Mouse (Mus musculus): ENCODE data around the gene Tmem87b. TPM values are rescaled to one million over a fixed set of nuclear protein-coding genes. Genes with fewer than 3 reads are reported as not detected.
A peak's percentile ranks its signal among the peaks of the same experiment; 100 is the strongest.

Gene Tmem87b
- total and polyA plus RNA-seq, 3 experiments: 1.4 to 20.3 (median 13.7) TPM

- peaks cover 23% of the 10 kb centered on the region for H3K4me1 ChIP-seq (ENCODE audit: insufficient read depth, low read depth, low read length)
- no peak for TF ChIP-seq TAL1 (conservative IDR thresholded peaks at IDR 0.05; ENCODE audit: low read depth, low read length)
- no peak for TF ChIP-seq GATA2 (IDR thresholded peaks at IDR 0.05; ENCODE audit: borderline replicate concordance, low read depth, low read length)
- TF ChIP-seq CTCF (IDR thresholded peaks at IDR 0.05; ENCODE audit: low read depth, low read length): no peak
- TF ChIP-seq POLR2AphosphoS5 (IDR thresholded peaks at IDR 0.05; ENCODE audit: insufficient replicate concordance, low read depth, low read length): no peak
- TF ChIP-seq GATA1 (IDR thresholded peaks at IDR 0.05; ENCODE audit: borderline replicate concordance, low read length): no peak
These were observed 1.6 kb upstream of the Tmem87b start for GRCm38 (mm10) chr2:128816311-128816710.

GRCm38 (mm10) chr2:128816916-128817315, 1.0 kb upstream of the Tmem87b start:
- peak overlapping the region; percentile 46; the same call in 1 of the 2 replicates for H3K4me3 ChIP-seq (ENCODE audit: low read depth, low read length)
- ATAC-seq (ENCODE audit: extremely low read depth, insufficient number of reproducible peaks, low FRiP score, poor library complexity, severe bottlenecking): no peak

More at GRCm38 (mm10) chr2:128816311-128816710, 1.6 kb upstream of the Tmem87b start:
- H3K36me3 ChIP-seq (replicated peaks): peaks cover 6% of the 10 kb centered on the region
- DNase-seq (ENCODE audit: low spot score) (no peak), ATAC-seq (ENCODE audit: extremely low read depth, insufficient number of reproducible peaks, low FRiP score, poor library complexity, severe bottlenecking) (no peak)
- no peaks in the 10 kb centered on the region for H3K9me3 ChIP-seq (replicated peaks)
- peaks cover 15% of the 10 kb centered on the region for H3K27me3 ChIP-seq (ENCODE audit: insufficient read depth, low read length)
- H3K4me3 ChIP-seq (ENCODE audit: low read depth, low read length): no peak overlapping the region

GRCm38 (mm10) chr2:128817387-128817785, 532 bp upstream of the Tmem87b start:
- DNase-seq (ENCODE audit: low spot score): peak; percentile 9
- Histone ChIP-seq H3K36me3 (replicated peaks) (peaks cover 13% of the 10 kb centered on the region), H3K9me3 (replicated peaks) (no peaks in the 10 kb centered on the region), H3K4me1 (ENCODE audit: insufficient read depth, low read depth, low read length) (peaks cover 29% of the 10 kb centered on the region), H3K27me3 (ENCODE audit: insufficient read depth, low read length) (peaks cover 15% of the 10 kb centered on the region), H3K4me3 (ENCODE audit: low read depth, low read length) (peak overlapping the region; percentile 83)
- peak; percentile 9; the same call in 1 of the 2 replicates for ATAC-seq (ENCODE audit: extremely low read depth, insufficient number of reproducible peaks, low FRiP score, poor library complexity, severe bottlenecking)
- TF ChIP-seq GATA2 (IDR thresholded peaks at IDR 0.05; ENCODE audit: borderline replicate concordance, low read depth, low read length) (no peak), CTCF (IDR thresholded peaks at IDR 0.05; ENCODE audit: low read depth, low read length) (0 out of 2 replicates have a peak, but pooled peaks have one; percentile 31)

More at GRCm38 (mm10) chr2:128816916-128817315, 1.0 kb upstream of the Tmem87b start:
- TF ChIP-seq TAL1 (conservative IDR thresholded peaks at IDR 0.05; ENCODE audit: low read depth, low read length) (no peak), POLR2AphosphoS5 (IDR thresholded peaks at IDR 0.05; ENCODE audit: insufficient replicate concordance, low read depth, low read length) (no peak), CTCF (IDR thresholded peaks at IDR 0.05; ENCODE audit: low read depth, low read length) (no peak), GATA1 (IDR thresholded peaks at IDR 0.05; ENCODE audit: borderline replicate concordance, low read length) (no peak), GATA2 (IDR thresholded peaks at IDR 0.05; ENCODE audit: borderline replicate concordance, low read depth, low read length) (no peak)
- H3K4me1 ChIP-seq (ENCODE audit: insufficient read depth, low read depth, low read length): peaks cover 29% of the 10 kb centered on the region
- H3K27me3 ChIP-seq (ENCODE audit: insufficient read depth, low read length): peaks cover 15% of the 10 kb centered on the region
- DNase-seq (ENCODE audit: low spot score): no peak
- H3K9me3 ChIP-seq (replicated peaks): no peaks in the 10 kb centered on the region
- H3K36me3 ChIP-seq (replicated peaks): peaks cover 12% of the 10 kb centered on the region

- peaks cover 29% of the 10 kb centered on the region for H3K4me1 ChIP-seq (ENCODE audit: insufficient read depth, low read depth, low read length)
- DNase-seq (ENCODE audit: low spot score) (no peak), ATAC-seq (ENCODE audit: extremely low read depth, insufficient number of reproducible peaks, low FRiP score, poor library complexity, severe bottlenecking) (no peak)
- H3K9me3 ChIP-seq (replicated peaks): no peaks in the 10 kb centered on the region
- peaks cover 18% of the 10 kb centered on the region for H3K36me3 ChIP-seq (replicated peaks)
- H3K4me3 ChIP-seq (ENCODE audit: low read depth, low read length): peak overlapping the region; percentile 83
- TF ChIP-seq TAL1 (conservative IDR thresholded peaks at IDR 0.05; ENCODE audit: low read depth, low read length) (no peak), GATA2 (IDR thresholded peaks at IDR 0.05; ENCODE audit: borderline replicate concordance, low read depth, low read length) (no peak), POLR2AphosphoS5 (IDR thresholded peaks at IDR 0.05; ENCODE audit: insufficient replicate concordance, low read depth, low read length) (no peak), GATA1 (IDR thresholded peaks at IDR 0.05; ENCODE audit: borderline replicate concordance, low read length) (no peak), CTCF (IDR thresholded peaks at IDR 0.05; ENCODE audit: low read depth, low read length) (no peak)
- peaks cover 4% of the 10 kb centered on the region; the same call in 1 of the 2 replicates for H3K27me3 ChIP-seq (ENCODE audit: insufficient read depth, low read length)
These were observed 1.2 kb downstream of the Tmem87b start for GRCm38 (mm10) chr2:128818956-128819643.

- peaks cover 27% of the 10 kb centered on the region for H3K36me3 ChIP-seq (replicated peaks)
- no peak for DNase-seq (ENCODE audit: low spot score)
- TF ChIP-seq POLR2AphosphoS5 (IDR thresholded peaks at IDR 0.05; ENCODE audit: insufficient replicate concordance, low read depth, low read length) (no peak), CTCF (IDR thresholded peaks at IDR 0.05; ENCODE audit: low read depth, low read length) (no peak), GATA1 (IDR thresholded peaks at IDR 0.05; ENCODE audit: borderline replicate concordance, low read length) (no peak), GATA2 (IDR thresholded peaks at IDR 0.05; ENCODE audit: borderline replicate concordance, low read depth, low read length) (no peak), TAL1 (conservative IDR thresholded peaks at IDR 0.05; ENCODE audit: low read depth, low read length) (no peak)
- H3K27me3 ChIP-seq (ENCODE audit: insufficient read depth, low read length): no peaks in the 10 kb centered on the region
- H3K4me3 ChIP-seq (ENCODE audit: low read depth, low read length): no peak overlapping the region
- no peaks in the 10 kb centered on the region for H3K9me3 ChIP-seq (replicated peaks)
- ATAC-seq (ENCODE audit: extremely low read depth, insufficient number of reproducible peaks, low FRiP score, poor library complexity, severe bottlenecking): no peak
- peaks cover 29% of the 10 kb centered on the region for H3K4me1 ChIP-seq (ENCODE audit: insufficient read depth, low read depth, low read length)
These were observed 2.7 kb downstream of the Tmem87b start for GRCm38 (mm10) chr2:128820631-128821030.

- ATAC-seq (ENCODE audit: extremely low read depth, insufficient number of reproducible peaks, low FRiP score, poor library complexity, severe bottlenecking): no peak
- DNase-seq (ENCODE audit: low spot score): no peak
- no peak for TF ChIP-seq POLR2AphosphoS5 (IDR thresholded peaks at IDR 0.05; ENCODE audit: insufficient replicate concordance, low read depth, low read length)
- no peak for TF ChIP-seq CTCF (IDR thresholded peaks at IDR 0.05; ENCODE audit: low read depth, low read length)
- TF ChIP-seq GATA1 (IDR thresholded peaks at IDR 0.05; ENCODE audit: borderline replicate concordance, low read length): no peak
- no peak for TF ChIP-seq GATA2 (IDR thresholded peaks at IDR 0.05; ENCODE audit: borderline replicate concordance, low read depth, low read length)
- TF ChIP-seq TAL1 (conservative IDR thresholded peaks at IDR 0.05; ENCODE audit: low read depth, low read length): no peak
- H3K36me3 ChIP-seq (replicated peaks): peaks cover 42% of the 10 kb centered on the region
- no peaks in the 10 kb centered on the region for H3K9me3 ChIP-seq (replicated peaks)
- H3K4me1 ChIP-seq (ENCODE audit: insufficient read depth, low read depth, low read length): peaks cover 16% of the 10 kb centered on the region
- H3K4me3 ChIP-seq (ENCODE audit: low read depth, low read length): no peak overlapping the region
- no peaks in the 10 kb centered on the region for H3K27me3 ChIP-seq (ENCODE audit: insufficient read depth, low read length)
These were observed 6.0 kb downstream of the Tmem87b start for GRCm38 (mm10) chr2:128823893-128824292.
